Mouse (Mus musculus): ENCODE results near the gene Nmrk1.
"Not testable (repeated sequence)": the region's sequence is repeated elsewhere in the genome, so short reads cannot be mapped to it uniquely, and the experiment has no call there.

Gene Nmrk1

DNA sequence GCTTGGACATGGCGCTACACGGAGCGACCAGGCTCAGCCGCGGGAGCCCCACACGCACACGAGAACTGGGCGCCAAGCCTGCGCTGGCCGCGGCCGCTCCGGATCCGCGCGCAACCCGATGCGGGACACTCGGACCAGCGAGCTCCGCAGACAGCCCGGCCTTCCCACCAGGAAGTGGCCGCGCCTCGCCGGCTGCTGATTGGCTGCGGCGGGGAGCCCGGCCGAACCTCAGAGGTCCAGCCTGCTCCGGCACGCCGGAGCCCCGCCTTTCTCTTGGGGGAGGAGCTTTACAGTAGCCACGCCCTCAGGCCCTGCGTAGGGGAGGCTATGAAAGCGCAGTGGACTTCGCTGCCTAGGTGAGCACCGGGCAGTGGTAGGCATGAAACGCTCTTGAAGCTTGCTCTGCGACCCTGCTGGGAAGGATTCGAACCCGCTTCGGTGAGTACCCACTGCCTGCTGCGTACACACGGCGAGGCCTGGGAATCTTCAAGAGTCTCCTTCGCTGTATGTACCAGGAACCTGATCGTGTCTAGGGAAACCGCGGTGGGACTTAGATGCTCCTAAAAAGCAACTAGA lies at the start of gene Nmrk1, which contains the start of gene Ostf1:
Gene Nmrk1, plus strand, starts transcription at position 307 of the 576 bp plus-strand sequence.
Gene Ostf1, minus strand, starts transcription at position 180 of the 576 bp plus-strand sequence.
- peak; percentile 99 for DNase-seq

- DNase-seq: peak in 1 of 2 experiments; percentile 51
Measured at GRCm38 (mm10) chr19:18582226-18582625, 49.5 kb upstream of the Nmrk1 start.

GRCm38 (mm10) chr19:18582887-18583286 lies 48.9 kb upstream of the Nmrk1 start:
- no peak for DNase-seq

DNA sequence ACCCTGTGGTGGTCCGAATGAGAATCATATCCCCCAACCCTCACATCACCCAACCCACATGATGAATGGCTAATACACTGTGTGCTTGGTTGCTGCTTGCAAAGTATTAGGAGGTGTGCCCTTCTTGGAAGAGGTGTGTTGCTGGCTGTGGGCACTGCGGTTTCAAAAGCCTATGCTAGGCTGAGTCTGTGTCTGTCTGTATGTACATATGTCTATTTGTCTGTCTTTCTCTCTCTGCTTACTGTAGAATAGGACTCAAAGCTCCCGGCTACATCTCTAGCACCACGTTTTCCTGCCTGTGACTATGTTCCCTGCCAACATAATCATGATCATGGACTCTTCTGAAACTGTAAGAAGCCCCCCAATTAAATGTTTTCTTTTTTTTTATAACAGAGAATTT lies 48.0 kb upstream of the Nmrk1 start:
- no peak for DNase-seq

DNA sequence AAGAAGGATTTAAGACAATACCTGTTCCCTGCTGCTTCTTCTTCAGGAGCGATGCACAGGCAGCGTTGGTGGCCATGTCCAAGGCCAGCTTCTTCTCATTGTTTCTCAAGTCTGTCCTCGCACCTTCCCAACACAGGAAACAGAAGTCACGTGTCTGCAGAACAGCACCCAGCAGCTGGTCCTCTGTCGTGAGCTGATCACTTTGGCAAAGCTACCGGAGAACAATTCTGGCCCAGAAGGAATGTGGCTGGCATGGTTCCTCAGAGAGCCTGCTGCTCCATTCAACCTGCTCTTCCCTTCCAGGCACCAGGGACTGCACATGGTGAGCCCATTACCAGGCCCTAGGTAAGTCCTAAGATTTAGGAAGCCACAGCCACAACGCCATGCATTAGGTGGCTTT lies 47.1 kb upstream of the Nmrk1 start:
- DNase-seq: peak in 1 of 2 experiments; percentile 42

DNA sequence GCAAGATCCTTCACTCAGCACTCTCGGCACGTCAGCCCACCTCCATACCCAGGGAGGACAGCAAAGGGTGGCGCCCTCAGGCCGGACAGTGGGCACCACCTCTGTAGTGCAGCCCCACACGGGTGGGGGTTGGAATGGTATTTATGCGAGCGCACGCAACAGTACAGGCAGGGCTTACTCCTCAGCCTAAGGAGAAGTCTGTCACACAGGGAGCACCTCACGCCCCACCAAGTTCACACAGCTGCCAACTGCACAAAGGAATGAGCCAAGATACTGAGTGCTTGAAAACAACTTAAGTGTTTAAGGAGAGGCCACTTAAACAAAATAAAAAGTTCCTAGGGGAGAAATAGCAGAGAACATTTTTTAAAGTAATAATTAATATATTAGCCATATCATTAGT lies 44.6 kb upstream of the Nmrk1 start:
- no peak for DNase-seq

GRCm38 (mm10) chr19:18588243-18588642 lies 43.5 kb upstream of the Nmrk1 start:
- DNase-seq: peak; percentile 23 to 57

- not testable (repeated sequence) for DNase-seq
Measured at GRCm38 (mm10) chr19:18588801-18589200, 42.9 kb upstream of the Nmrk1 start.

DNA sequence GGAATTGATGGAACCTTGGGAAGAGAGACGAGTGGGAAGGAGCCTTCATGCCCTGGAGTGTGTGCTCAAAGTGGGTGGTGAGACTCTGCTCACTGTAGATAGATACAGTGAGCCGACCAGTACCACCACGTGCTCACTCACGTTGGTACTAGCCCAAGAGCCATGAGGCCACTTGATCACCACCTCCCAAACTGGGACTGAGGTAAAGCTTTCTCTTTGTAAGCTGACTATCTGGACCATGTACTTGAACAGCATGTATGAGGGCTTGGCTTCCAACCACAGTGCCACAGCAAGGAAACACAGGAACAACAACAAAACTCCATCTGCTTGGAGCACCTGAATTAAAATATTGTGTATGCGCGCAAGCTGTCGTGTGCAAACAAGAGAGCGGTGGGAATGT lies 42.5 kb upstream of the Nmrk1 start:
- DNase-seq: no peak

- no peak for DNase-seq
Measured at GRCm38 (mm10) chr19:18590234-18590633, 41.5 kb upstream of the Nmrk1 start.

DNA sequence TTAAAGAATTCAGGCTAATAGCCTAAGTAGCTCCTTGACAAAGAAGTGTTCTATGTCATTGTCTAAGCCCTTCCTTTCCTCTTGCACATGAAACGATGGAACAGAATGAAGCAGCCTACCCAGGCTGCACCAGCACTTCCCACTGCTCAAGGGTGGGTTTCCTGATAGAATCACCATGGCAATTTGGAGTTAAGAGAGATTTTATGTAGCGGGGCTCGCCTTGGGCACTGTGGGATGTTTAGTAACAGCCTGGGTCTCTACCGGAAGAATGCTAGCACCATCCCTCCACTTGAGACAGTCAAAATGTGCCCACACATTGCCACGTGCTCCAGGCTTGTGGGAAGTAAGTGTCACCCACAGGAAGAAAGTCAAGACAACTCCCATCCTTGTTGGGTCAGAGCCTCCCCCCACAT lies 40.8 kb upstream of the Nmrk1 start:
- DNase-seq: no peak

DNA sequence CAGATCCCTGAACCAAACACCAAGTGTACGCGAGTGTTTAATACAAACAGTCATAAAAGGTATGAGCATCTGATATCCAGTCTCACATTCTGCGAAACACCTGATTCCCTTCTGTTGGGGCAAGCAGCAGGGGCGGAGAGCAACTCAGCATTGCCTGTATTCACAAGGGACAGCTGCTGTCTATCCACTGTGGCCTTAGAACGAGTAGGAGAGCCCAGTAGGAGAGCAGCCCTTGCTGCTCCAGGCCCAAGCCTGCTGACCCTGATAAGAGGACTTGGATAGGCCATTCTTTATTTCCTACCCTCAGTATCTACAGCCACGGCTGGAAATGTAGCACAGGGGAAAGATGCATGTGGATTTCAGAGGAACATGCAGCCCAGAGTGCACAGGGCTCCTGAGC lies 38.8 kb upstream of the Nmrk1 start:
- DNase-seq: no peak

DNA sequence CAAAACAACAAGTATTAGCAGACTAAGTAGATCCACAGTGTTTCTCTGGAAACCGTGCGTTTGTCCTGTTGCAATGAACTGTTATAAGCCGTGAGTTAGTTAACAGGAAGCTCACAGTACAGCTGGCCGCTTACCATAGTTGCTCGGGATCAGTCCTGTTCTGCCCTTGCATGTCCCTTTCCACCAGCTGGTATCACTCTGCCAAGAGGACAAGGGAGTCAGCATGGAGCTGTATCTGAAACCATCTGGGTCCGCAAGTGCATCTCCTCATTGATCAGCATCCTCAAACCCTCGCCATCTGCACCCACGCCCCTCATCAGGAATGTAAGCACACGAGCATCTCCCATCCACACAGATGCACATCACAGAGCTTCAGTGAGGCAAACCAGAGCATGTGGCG lies 38.0 kb upstream of the Nmrk1 start:
- DNase-seq: peak in 1 of 2 experiments; percentile 55

DNA sequence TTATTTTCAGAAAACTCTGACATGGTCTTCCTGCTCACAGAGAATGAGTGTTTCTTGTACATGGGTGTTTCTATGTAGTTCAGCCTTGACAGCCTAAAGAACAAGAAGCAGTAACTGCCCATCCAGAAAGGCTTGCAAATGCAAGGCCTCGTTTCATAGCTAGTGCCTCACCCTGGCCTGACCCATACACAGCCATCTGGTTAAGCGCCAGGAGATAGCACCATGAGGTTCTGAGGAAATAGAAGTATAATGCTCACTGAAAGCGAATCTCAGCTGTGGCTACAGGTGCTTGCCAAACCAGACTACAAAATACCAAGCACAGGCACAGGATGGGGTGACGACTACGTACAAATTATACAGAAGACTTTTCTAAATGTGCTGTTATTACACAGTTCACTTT lies 34.9 kb upstream of the Nmrk1 start:
- DNase-seq: peak; percentile 57 to 65

DNA sequence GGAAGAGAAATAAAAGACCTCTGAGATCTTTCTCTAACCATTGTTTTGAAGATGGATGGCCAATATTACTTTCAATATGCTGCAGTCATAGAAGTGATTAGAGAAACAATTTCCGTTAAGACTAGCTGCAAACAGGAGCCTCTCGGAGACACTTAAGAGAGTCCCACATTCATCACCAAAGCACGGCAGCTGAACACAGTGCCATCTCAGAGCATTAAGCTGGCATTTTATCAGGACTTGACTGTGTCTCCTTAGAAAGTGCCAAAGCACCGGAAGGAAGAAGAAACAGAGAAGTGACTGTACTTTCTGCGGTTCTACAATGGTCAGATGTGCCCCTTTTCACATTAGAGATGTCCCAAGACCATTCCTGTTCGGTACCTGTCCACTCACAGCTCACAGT lies 34.0 kb upstream of the Nmrk1 start:
- DNase-seq: peak; percentile 30 to 51

GRCm38 (mm10) chr19:18598265-18598926 lies 33.4 kb upstream of the Nmrk1 start:
- no peak for DNase-seq

- DNase-seq: no peak
Measured at GRCm38 (mm10) chr19:18599051-18599450, 32.7 kb upstream of the Nmrk1 start.

DNA sequence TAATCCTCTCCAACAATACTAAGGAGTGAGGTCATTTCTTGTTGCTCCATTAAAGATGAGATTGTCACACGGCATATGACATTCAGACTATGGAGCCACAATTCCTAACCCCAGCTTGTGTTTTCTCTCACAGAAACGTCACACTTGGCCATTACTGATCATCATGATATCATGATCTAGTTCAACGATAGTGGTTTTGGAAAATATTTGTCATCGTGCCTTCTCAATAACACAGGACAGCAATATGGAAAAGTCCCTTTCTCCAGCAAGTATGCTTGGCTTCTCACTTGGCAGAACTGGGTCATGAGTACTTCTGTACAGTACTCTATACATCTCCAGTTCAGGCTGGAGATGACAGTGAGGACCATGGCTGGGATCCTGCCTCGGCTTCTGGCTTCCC lies 32.1 kb upstream of the Nmrk1 start:
- no peak for DNase-seq

DNA sequence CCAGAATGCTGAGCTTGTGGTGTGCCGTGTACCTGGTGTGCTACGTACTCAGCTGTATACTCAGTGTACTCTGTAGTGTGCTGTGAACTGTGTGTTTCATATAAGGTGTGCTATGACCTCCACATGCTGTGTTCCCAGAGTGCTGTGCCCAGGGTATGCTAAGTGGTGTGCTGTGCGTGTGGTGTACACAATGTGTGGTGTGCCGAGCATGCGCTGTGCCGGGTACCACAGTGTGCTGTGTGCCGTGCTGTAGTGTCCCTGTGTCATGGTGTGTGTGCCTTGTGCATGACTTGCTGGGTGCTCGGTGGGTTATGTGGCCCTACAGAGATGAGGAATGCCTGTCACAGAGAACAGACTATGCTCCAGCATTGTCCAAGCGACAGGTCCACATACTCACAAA lies 31.1 kb upstream of the Nmrk1 start:
- DNase-seq: no peak

GRCm38 (mm10) chr19:18603011-18603410 lies 28.7 kb upstream of the Nmrk1 start:
- DNase-seq: peak in 1 of 2 experiments; percentile 11

DNA sequence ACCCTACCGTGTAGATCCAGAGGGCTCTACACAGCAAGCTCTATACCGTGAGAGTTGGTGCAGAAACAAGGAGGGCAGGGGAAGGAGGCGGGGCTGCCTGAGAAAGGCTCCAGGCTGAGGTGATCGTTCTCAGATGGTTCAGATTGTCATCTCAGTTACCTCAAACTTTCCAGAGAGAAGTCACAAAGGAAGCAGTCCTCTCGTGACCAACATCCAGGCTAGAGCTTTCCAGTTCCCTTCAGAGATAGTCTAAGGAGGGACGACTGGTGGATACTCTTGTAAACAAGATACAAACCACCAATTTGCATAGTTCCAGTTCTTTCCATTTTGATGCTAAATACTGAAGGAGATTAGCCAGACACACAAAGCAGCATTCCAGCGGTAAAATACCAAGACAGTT lies 23.8 kb upstream of the Nmrk1 start:
- DNase-seq: no peak

DNA sequence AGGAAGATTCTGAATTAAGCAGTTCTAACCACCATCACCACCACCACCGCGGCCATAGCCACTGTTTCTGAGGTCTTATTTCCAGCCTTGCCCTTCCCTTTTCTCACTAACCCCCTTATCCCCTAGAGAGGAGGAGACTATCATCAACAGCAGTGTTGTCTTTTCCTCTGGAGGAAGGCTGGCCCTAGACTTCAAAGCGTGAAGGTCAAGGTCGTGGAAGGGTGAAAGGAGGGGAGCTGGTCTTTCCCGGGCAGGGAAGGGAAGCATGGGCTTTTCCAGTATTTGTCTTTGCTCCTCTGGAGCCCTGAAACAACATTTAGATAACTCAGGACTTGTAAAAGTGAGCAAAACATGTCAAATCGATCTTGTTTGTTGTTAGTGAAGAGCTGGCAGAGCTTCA lies 22.8 kb upstream of the Nmrk1 start:
- no peak for DNase-seq

- no peak for DNase-seq
Measured at GRCm38 (mm10) chr19:18614337-18614736, 17.4 kb upstream of the Nmrk1 start.

DNA sequence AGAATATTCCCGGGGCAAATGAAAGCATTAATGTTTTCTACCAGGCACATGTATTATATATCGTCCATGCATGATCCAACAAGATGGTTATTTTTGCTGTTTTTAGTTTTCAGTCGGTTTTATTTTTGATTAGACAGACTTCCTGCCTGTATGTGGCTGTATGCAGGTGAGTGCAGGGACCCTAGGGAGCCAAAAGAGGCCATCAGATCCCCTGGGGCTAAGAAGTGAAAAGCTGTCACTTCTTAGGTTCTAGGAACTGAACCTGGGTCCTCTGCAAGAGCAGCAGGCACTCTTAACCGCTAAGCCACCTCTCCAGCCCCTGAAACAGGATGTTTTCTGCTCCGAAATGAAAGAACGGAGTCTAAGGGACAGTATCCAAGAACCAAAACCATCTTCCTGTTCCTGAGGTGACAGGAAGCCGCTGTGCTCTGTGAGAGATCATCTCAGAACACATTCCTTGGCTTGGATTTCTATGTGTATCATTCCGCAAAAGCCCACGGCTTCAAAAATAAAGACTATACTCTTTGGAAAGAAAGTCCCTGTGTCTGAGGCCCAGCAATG lies 16.0 kb upstream of the Nmrk1 start:
- DNase-seq: no peak
